Mouse (Mus musculus): ENCODE measurements around the gene Lcn12. TPM values are rescaled to one million over a fixed set of nuclear protein-coding genes. Genes with fewer than 3 reads are reported as not detected.

Gene Lcn12
- total RNA-seq (2021), result not detected

GRCm38 (mm10) chr2:25493476-25493961 lies at the start of gene Lcn12:
Gene Lcn12, minus strand, starts transcription at chr2:25493911.
- no peak for DNase-seq

GRCm38 (mm10) chr2:25541644-25542367 lies 48.1 kb upstream of the Lcn12 start:
- DNase-seq, result no peak
- intact Hi-C loops (cut with DNase I), result no loop called here

More at GRCm38 (mm10) chr2:25493476-25493961, at the start of gene Lcn12:
- intact Hi-C loops (cut with DNase I), result no loop called here

GRCm38 (mm10) chr2:25540541-25540948 lies 46.8 kb upstream of the Lcn12 start:
- no peak for DNase-seq
- intact Hi-C loops (cut with DNase I), result no loop called here

GRCm38 (mm10) chr2:25536531-25536930 lies 42.8 kb upstream of the Lcn12 start:
- no peak for DNase-seq
- intact Hi-C loops (cut with DNase I), result no loop called here

GRCm38 (mm10) chr2:25534866-25535182 lies 41.1 kb upstream of the Lcn12 start:
- intact Hi-C loops (cut with DNase I), result no loop called here
- DNase-seq, result no peak

GRCm38 (mm10) chr2:25534178-25534865 lies 40.6 kb upstream of the Lcn12 start:
- DNase-seq, result peak; percentile 58
- intact Hi-C loops (cut with DNase I), result no loop called here

- DNase-seq, result no peak
- intact Hi-C loops (cut with DNase I), result no loop called here
Observed at GRCm38 (mm10) chr2:25533707-25534106, 40.0 kb upstream of the Lcn12 start.

GRCm38 (mm10) chr2:25526510-25527302 lies 33.0 kb upstream of the Lcn12 start:
- no peak for DNase-seq
- intact Hi-C loops (cut with DNase I), result no loop called here

GRCm38 (mm10) chr2:25509912-25510311 lies 16.2 kb upstream of the Lcn12 start:
- DNase-seq, result no peak
- intact Hi-C loops (cut with DNase I), result no loop called here

- DNase-seq, result no peak
- intact Hi-C loops (cut with DNase I), result no loop called here
Observed at GRCm38 (mm10) chr2:25506964-25507363, 13.3 kb upstream of the Lcn12 start.

- DNase-seq, result no peak
- intact Hi-C loops (cut with DNase I), result no loop called here
Observed at GRCm38 (mm10) chr2:25505860-25506259, 12.1 kb upstream of the Lcn12 start.

- intact Hi-C loops (cut with DNase I), result no loop called here
Observed at GRCm38 (mm10) chr2:25505000-25505399, 11.3 kb upstream of the Lcn12 start.

GRCm38 (mm10) chr2:25504538-25504937 lies 10.8 kb upstream of the Lcn12 start:
- no peak for DNase-seq
- intact Hi-C loops (cut with DNase I), result no loop called here

More at GRCm38 (mm10) chr2:25505000-25505399, 11.3 kb upstream of the Lcn12 start:
- no peak for DNase-seq

- intact Hi-C loops (cut with DNase I), result no loop called here
- DNase-seq, result no peak
Observed at GRCm38 (mm10) chr2:25502726-25503125, 9.0 kb upstream of the Lcn12 start.

- intact Hi-C loops (cut with DNase I), result no loop called here
Observed at GRCm38 (mm10) chr2:25501593-25502486, 8.1 kb upstream of the Lcn12 start, which contains the start of gene C8g. Gene C8g, minus strand, starts transcription at chr2:25501719.

GRCm38 (mm10) chr2:25500576-25501405 lies 7.1 kb upstream of the Lcn12 start, which contains the start of gene Fbxw5:
Gene Fbxw5, plus strand, starts transcription at chr2:25500750.
- intact Hi-C loops (cut with DNase I), result no loop called here
- DNase-seq, result peak; percentile 89

More at GRCm38 (mm10) chr2:25501593-25502486, 8.1 kb upstream of the Lcn12 start, which contains the start of gene C8g:
- no peak for DNase-seq

- DNase-seq, result no peak
- intact Hi-C loops (cut with DNase I), result no loop called here
Observed at GRCm38 (mm10) chr2:25500071-25500575, 6.4 kb upstream of the Lcn12 start.

GRCm38 (mm10) chr2:25498622-25499478 lies 5.1 kb upstream of the Lcn12 start:
- intact Hi-C loops (cut with DNase I), result no loop called here
- DNase-seq, result no peak

All from left cerebral cortex, postnatal 4 days (tissue).